Mouse (Mus musculus) stomach, embryonic 16.5 days (tissue): ENCODE data around the gene Nod1. TPM values are rescaled to one million over a fixed set of nuclear protein-coding genes. Genes with fewer than 3 reads are reported as not detected.
"Not testable (repeated sequence)": the region's sequence is repeated elsewhere in the genome, so short reads cannot be mapped to it uniquely, and the experiment has no call there.

ENCODE experiments used
- ATAC-seq: fragments of 200-750 bp; cut with Nextera tagmentation; 2 replicates; pipeline ENCODE4 v1.8.0; 2017; ENCODE audit warnings: moderate number of reproducible peaks, moderate TSS enrichment; ENCODE audit not compliant: insufficient read depth, low FRiP score
- H3K27ac ChIP-seq: fragments of 300-500 bp; sonication (generic); 2 replicates; pipeline ENCODE4 v1.5.1; 2014; ENCODE audit warnings: low read length
- H3K27me3 ChIP-seq: fragments of 300-500 bp; sonication (generic); 2 replicates; pipeline ENCODE4 v1.6.1; 2014; ENCODE audit warnings: low read length, control low read depth, mixed read lengths; ENCODE audit not compliant: control insufficient read depth, insufficient read depth
- H3K36me3 ChIP-seq: fragments of 300-500 bp; sonication (generic); 2 replicates; pipeline ENCODE4 v1.6.1; 2014; ENCODE audit warnings: low read length; ENCODE audit not compliant: control insufficient read depth, insufficient read depth
- H3K4me1 ChIP-seq: fragments of 300-500 bp; sonication (generic); 2 replicates; pipeline ENCODE4 v1.6.1; 2014; ENCODE audit warnings: low read length, control low read depth, mixed read lengths; ENCODE audit not compliant: control insufficient read depth, insufficient read depth
- H3K4me2 ChIP-seq: fragments of 300-500 bp; sonication (generic); 2 replicates; pipeline ENCODE4 v1.6.1; 2014; ENCODE audit warnings: low read depth, low read length, mixed read lengths
- H3K4me3 ChIP-seq: fragments of 300-500 bp; sonication (generic); replicated peaks from 2 replicates; pipeline ENCODE4 v1.5.1; 2014; ENCODE audit warnings: mild to moderate bottlenecking, low read length
- H3K9ac ChIP-seq: fragments of 300-500 bp; sonication (generic); 2 replicates; pipeline ENCODE4 v1.6.1; 2014; ENCODE audit warnings: low read length
- H3K9me3 ChIP-seq: fragments of 300-500 bp; sonication (generic); replicated peaks from 2 replicates; pipeline ENCODE4 v1.6.1; 2016; ENCODE audit warnings: low read length, control low read depth; ENCODE audit not compliant: control insufficient read depth
- WGBS: fragments of 180-500 bp; shearing (Covaris S2); extraction: QIAGEN DNeasy Blood & Tissue Kit; methylation state at CpG from one replicate; pipeline ENCODE4 v1.1.7; 2014; 5-methylcytosine and 5-hydroxymethylcytosine counted together
- polyA plus RNA-seq: library from polyadenylated mRNA; unstranded; fragments of >200 nt; fragmentation: Nextera tagmentation; extraction: Ambion mirVana; gene quantifications from 2 replicates; pipeline ENCODE4 v1.2.1, GENCODE M21; 2015

Gene Nod1
- polyA plus RNA-seq, 1 experiment from 2014 or later: 9.8 TPM

DNA sequence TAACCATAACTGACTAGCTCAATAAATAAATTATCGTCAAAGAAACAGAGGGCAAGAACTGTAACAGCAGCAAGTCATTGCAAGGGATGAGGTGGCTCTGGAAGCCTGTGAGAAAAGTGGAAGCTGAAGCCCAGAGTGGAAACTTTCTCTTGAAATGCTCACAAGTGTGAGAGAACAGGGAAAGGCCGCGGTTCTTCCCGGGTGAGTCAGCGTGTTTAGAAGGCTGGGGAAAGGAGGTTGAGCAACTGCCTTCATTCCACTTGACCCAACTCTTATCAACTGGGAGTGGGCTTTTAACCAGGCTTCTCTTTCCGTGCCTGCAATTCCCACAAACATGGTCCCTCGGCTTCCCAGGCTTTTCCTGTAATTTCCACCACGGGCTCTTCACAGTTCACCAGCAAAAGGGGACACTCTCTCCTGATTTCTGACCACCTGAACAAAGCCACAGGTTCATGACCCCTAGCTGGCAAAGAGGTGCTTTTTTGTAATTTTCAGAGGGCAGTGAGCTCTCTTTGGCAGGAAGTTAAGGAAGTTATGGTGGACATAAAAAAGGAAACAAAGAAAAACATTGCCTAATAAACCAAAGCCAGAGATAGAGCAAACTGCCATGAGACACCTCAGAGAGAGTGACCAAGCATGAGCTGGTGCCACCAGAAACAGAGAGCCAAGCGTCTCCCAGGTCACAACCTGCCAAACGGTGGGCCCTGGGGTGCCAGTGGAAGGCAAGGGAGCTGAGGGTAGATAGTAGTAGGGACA lies 17.6 kb downstream of the Nod1 start:
- no peaks in the 10 kb centered on the region for H3K27me3 ChIP-seq
- ATAC-seq: no peak
- no peaks in the 10 kb centered on the region for H3K36me3 ChIP-seq
- H3K9ac ChIP-seq: no peak overlapping the region
- H3K4me2 ChIP-seq: no peak overlapping the region
- 61% methylated on average over 10 of the region's 10 CpGs for WGBS
- H3K4me1 ChIP-seq: peaks cover 6% of the 10 kb centered on the region; the same call in 1 of the 2 replicates
- no peak overlapping the region for H3K4me3 ChIP-seq
- H3K9me3 ChIP-seq: no peaks in the 10 kb centered on the region
- H3K27ac ChIP-seq: no peak overlapping the region; the same call in 1 of the 2 replicates

DNA sequence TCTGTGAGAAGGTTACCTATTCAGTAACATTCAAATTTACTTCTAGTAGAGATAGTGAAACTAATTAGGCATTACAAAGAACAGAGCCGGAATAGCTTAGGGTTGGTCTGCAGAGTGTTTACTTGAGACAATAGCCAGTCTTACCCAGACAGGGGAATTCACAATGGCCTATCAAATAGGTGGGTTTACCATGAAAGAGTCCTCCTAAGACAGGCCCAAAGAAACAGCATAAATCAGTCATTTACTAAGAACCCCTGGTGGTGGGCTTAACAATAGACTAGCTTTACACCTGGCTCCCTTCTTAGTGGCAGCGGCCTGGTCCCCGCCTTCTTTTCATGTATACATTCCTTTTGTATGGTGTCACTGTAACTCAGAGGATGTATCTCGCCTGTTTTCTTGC lies 19.0 kb downstream of the Nod1 start:
- not testable (repeated sequence) for ATAC-seq, H3K27me3 ChIP-seq, H3K4me3 ChIP-seq, H3K4me2 ChIP-seq, H3K36me3 ChIP-seq, H3K27ac ChIP-seq, H3K4me1 ChIP-seq, H3K9ac ChIP-seq, H3K9me3 ChIP-seq
- 83% methylated on average over 4 of the region's 4 CpGs for WGBS

DNA sequence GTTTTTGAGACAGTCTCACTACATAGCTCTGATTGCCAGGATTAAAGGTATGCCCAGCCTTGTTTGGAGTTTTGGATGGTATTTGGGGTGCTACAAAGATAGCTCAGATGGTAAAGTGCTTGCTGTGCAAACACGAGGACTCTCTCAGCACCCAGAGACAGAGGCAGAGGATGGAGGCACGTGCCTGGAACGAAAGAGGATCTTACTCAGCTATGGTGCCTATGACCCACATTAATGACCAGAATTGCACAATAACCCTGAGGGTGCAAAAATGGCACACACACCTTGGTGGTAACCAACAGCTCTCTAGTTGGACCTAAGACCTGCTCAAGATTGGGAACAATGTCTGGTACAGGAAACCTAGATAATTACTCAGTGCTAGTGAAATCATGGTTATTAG lies 19.9 kb downstream of the Nod1 start:
- H3K27ac ChIP-seq: no peak overlapping the region
- peaks cover 6% of the 10 kb centered on the region; the same call in 1 of the 2 replicates for H3K4me1 ChIP-seq
- no peak for ATAC-seq
- H3K4me2 ChIP-seq: no peak overlapping the region
- H3K27me3 ChIP-seq: no peaks in the 10 kb centered on the region
- no peaks in the 10 kb centered on the region for H3K9me3 ChIP-seq
- no peaks in the 10 kb centered on the region for H3K36me3 ChIP-seq
- H3K9ac ChIP-seq: no peak overlapping the region
- WGBS: 87% methylated on average over 3 of the region's 3 CpGs
- H3K4me3 ChIP-seq: no peak overlapping the region

DNA sequence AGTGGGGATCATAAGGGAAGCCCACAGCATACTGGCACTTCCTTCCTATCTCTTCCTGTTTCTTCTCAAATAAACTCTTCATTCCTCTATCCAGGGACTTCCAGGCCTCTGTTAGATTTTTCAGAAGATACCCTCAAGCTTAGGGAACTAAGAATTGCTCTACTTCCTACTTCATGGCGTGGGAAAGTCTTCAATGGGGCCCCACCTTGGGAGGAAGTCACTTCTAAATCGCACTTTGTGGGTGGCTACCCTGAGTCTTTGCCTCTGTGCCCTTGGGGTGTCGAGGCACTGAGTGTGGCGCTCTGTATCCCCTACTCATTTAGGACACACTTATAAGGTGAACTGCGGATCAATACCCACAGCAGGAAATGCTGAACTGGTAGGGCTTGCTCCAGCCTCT lies 23.7 kb downstream of the Nod1 start:
- Histone ChIP-seq H3K4me3 (no peak overlapping the region), H3K27me3 (0 out of 2 replicates have a peak, but pooled peaks cover 3% of the 10 kb centered on the region), H3K36me3 (no peaks in the 10 kb centered on the region), H3K4me1 (no peaks in the 10 kb centered on the region), H3K4me2 (no peak overlapping the region), H3K9ac (no peak overlapping the region), H3K9me3 (no peaks in the 10 kb centered on the region), H3K27ac (no peak overlapping the region)
- no peak for ATAC-seq
- WGBS: 76% methylated on average over 5 of the region's 5 CpGs

DNA sequence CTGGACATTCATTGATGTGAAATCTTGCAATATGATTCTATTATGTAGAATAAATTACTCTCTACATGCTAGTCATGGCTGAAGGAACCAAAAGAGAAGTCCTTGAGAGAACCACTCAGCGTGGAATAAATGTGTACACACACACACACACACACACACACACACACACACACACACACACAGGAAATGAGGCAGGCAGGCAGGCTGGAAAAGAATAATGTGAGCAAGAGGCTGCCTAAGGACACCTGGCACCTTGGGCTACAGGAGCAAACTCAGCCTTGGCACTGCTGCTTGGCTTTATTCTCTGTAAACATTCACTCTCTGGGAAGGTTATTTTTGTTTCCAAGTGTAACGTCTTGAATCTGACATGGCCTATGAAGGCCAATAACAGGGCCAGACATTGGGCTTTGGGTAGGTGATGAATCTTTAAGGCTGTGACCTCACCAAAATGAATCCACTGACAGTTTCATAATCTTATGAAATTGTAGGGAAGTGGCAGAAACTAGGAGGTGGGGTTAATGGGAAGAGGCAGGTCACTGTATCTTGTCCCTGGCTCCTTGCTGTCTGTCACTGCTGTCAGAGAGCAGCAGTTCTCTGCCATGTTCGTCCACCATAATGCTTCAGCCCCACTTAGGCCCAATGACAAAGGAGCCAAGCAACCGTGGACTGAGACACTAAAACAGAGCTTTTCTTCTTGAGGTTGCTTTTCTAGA lies 26.0 kb downstream of the Nod1 start:
- H3K9me3 ChIP-seq: no peaks in the 10 kb centered on the region
- no peak overlapping the region for H3K4me2 ChIP-seq
- H3K4me1 ChIP-seq: no peaks in the 10 kb centered on the region
- H3K4me3 ChIP-seq: no peak overlapping the region
- 0 out of 2 replicates have a peak, but pooled peaks cover 3% of the 10 kb centered on the region for H3K27me3 ChIP-seq
- H3K36me3 ChIP-seq: no peaks in the 10 kb centered on the region
- no peak for ATAC-seq
- WGBS: 60% methylated on average over 4 of the region's 4 CpGs
- no peak overlapping the region for H3K27ac ChIP-seq
- H3K9ac ChIP-seq: no peak overlapping the region

DNA sequence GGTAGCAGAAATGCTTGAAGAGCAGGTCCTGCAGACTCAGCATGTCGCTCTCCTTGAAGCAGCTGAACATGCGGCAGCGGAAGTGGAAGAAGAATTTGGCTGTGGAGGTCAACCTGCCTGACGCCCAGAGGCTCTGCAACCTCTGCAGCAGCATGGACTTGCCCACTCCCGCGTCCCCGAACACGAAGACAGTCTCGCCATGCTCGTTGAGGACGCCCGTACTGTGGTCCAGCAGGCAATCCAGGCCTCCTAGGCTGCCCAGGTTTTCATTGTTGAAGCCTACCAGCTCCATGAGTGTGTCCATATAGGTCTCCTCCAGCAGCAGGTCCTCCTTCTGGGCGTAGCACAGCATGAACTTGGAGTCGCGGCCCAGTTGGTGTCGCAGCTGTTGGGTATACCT lies 27.9 kb downstream of the Nod1 start:
- H3K4me2 ChIP-seq: no peak overlapping the region
- no peak overlapping the region for H3K4me3 ChIP-seq

DNA sequence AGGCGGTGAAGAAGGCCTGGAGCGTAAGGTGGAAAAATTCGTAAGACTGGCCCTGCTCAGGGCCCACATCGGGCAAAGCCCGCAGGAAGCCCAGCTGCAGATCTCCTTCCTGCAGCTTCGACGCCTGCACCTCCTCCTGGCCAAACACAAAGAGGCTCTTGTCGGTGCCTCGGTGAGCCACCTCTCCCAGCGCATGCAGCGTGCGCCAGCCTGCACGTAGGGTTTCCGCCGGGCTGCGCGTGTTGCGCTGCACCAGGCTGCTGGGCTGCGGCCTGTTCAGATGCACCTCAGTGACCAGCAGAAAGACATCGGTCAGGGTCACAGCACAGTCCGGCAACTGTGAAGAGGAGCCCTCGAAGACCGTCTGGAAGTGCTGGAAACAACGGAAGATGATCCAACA lies 28.7 kb downstream of the Nod1 start:
- Histone ChIP-seq H3K4me3 (no peak overlapping the region), H3K4me1 (peaks cover 4% of the 10 kb centered on the region), H3K9me3 (no peaks in the 10 kb centered on the region), H3K4me2 (no peak overlapping the region), H3K27me3 (0 out of 2 replicates have a peak, but pooled peaks cover 3% of the 10 kb centered on the region), H3K9ac (no peak overlapping the region), H3K36me3 (no peaks in the 10 kb centered on the region), H3K27ac (no peak overlapping the region)
- WGBS: 52% methylated on average over 24 of the region's 24 CpGs
- ATAC-seq: no peak

More for the DNA sequence above, 27.9 kb downstream of the Nod1 start:
- H3K27ac ChIP-seq: no peak overlapping the region
- peaks cover 4% of the 10 kb centered on the region for H3K4me1 ChIP-seq
- no peak for ATAC-seq
- H3K36me3 ChIP-seq: no peaks in the 10 kb centered on the region
- H3K27me3 ChIP-seq: 0 out of 2 replicates have a peak, but pooled peaks cover 3% of the 10 kb centered on the region
- 77% methylated on average over 16 of the region's 16 CpGs for whole genome bisulfite sequencing
- H3K9ac ChIP-seq: no peak overlapping the region
- H3K9me3 ChIP-seq: no peaks in the 10 kb centered on the region

DNA sequence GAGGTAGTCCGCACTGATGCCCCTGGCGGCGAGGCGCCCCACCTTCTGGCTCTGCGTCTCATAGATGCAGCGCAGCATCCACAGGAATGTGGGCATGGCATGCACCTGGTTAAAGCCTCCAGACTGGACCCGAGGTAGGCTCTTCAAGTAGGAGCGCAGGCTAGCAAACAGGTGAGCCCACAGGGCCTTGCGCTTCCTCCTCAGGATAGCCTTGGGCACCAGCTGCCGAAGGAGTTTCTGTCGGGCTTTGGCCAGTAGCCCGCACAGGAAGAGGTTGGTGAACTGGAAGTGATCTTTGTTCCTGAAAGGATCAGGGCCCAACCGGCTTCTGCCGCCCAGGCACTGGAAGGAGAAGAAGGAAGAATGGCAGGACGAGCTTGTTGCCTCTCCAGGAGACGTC lies 29.1 kb downstream of the Nod1 start:
- Histone ChIP-seq H3K27ac (no peak overlapping the region), H3K36me3 (no peaks in the 10 kb centered on the region), H3K4me2 (no peak overlapping the region), H3K9ac (no peak overlapping the region), H3K9me3 (no peaks in the 10 kb centered on the region), H3K4me3 (no peak overlapping the region), H3K4me1 (peaks cover 4% of the 10 kb centered on the region), H3K27me3 (0 out of 2 replicates have a peak, but pooled peaks cover 3% of the 10 kb centered on the region)
- WGBS: 73% methylated on average over 16 of the region's 16 CpGs
- no peak for ATAC-seq

DNA sequence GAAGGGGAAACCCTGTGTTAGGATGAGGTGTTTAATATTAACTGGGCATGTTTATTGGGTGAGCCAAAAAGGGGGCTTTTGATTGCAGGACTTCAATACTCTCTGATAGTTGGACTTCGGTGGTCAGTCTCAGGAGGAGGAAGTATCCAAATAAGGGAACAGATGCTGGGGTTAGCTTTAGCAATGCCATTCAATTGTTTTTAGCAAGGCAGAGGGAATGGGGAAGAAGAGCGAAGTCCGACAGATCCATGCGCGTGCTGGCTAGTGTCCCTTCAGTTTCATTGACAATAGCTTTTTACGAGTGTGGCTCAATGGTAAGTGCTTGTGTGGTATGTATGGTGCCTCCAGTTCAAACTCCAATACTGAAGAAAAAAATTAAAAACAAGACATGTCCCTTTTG lies 31.3 kb downstream of the Nod1 start:
- no peak overlapping the region for H3K4me3 ChIP-seq
- H3K9ac ChIP-seq: no peak overlapping the region
- H3K9me3 ChIP-seq: no peaks in the 10 kb centered on the region
- 0 out of 2 replicates have a peak, but pooled peaks cover 3% of the 10 kb centered on the region for H3K27me3 ChIP-seq
- ATAC-seq: no peak
- H3K4me2 ChIP-seq: no peak overlapping the region
- no peaks in the 10 kb centered on the region for H3K36me3 ChIP-seq
- WGBS: 92% methylated on average over 6 of the region's 6 CpGs
- no peak overlapping the region for H3K27ac ChIP-seq
- H3K4me1 ChIP-seq: peaks cover 4% of the 10 kb centered on the region
